Mouse (Mus musculus): Measurements from ENCODE around the gene Brms1. TPM values are rescaled to one million over a fixed set of nuclear protein-coding genes. Genes with fewer than 3 reads are reported as not detected.
A peak's percentile ranks its signal among the peaks of the same experiment; 100 is the strongest.

The Brms1 gene
- total and polyA plus RNA-seq, 3 experiments, result 22.8 to 50.9 (median 36.3) TPM

GRCm38 (mm10) chr19:5083961-5084833, 43.0 kb downstream of the Brms1 start:
- in situ Hi-C loops (cut with MboI; ENCODE audit: low pct_ligation_motif_present, low pct_unique_long_range_greater_than_20kb, low sequenced_read_pairs) (no loop called here), dilution Hi-C loops (cut with MboI; ENCODE audit: extremely low pct_ligation_motif_present, extremely low pct_unique_long_range_greater_than_20kb, low sequenced_read_pairs) (no loop called here)
- no peak overlapping the region for H3K27ac ChIP-seq (ENCODE audit: insufficient read depth, low read depth)
- no peak for DNase-seq (ENCODE audit: extremely low read depth)
- H3K27me3 ChIP-seq (replicated peaks), result peaks cover 64% of the 10 kb centered on the region
- H3K9me3 ChIP-seq (replicated peaks; ENCODE audit: low read length), result peaks cover 5% of the 10 kb centered on the region
- H3K36me3 ChIP-seq (replicated peaks in 1 of 2; ENCODE audit: control insufficient read depth in 1 of 2, insufficient read depth in 1 of 2, low read length in 1 of 2), result no peaks in the 10 kb centered on the region
- no peak overlapping the region for H3K4me2 ChIP-seq (ENCODE audit: insufficient read depth, low read depth, poor library complexity, severe bottlenecking)
- no peaks in the 10 kb centered on the region for H3K79me2 ChIP-seq (replicated peaks; ENCODE audit: control insufficient read depth, extremely low read depth, insufficient read depth, poor library complexity, severe bottlenecking)
- no peak overlapping the region for H3K4me3 ChIP-seq (replicated peaks in 1 of 3; ENCODE audit: low read depth in 2 of 3, low read length in 2 of 3, poor library complexity in 1 of 3)
- no peak overlapping the region for H3K9ac ChIP-seq (ENCODE audit: insufficient read depth, low read depth)
- peaks cover 10 to 14% of the 10 kb centered on the region in 2 experiments for H3K4me1 ChIP-seq (ENCODE audit: control insufficient read depth in 1 of 2, insufficient read depth in 2 of 2)
- TF ChIP-seq TCF12 (IDR thresholded peaks at IDR 0.05; ENCODE audit: low read depth, low read length) (no peak), MAFK (IDR thresholded peaks at IDR 0.05; ENCODE audit: insufficient replicate concordance, low read length) (no peak), MXI1 (IDR thresholded peaks at IDR 0.05; ENCODE audit: low read depth, low read length) (no peak), ETS1 (conservative IDR thresholded peaks at IDR 0.05; ENCODE audit: low read depth, low read length) (no peak), RCOR1 (conservative IDR thresholded peaks at IDR 0.05; ENCODE audit: low read depth, low read length) (no peak), BHLHE40 (IDR thresholded peaks at IDR 0.05; ENCODE audit: low read depth, low read length) (no peak), HCFC1 (IDR thresholded peaks at IDR 0.05; ENCODE audit: low read depth, low read length) (no peak), NELFE (IDR thresholded peaks at IDR 0.05; ENCODE audit: low read depth, low read length) (no peak), JUND (conservative IDR thresholded peaks at IDR 0.05; ENCODE audit: low read depth, low read length) (no peak), TBP (conservative IDR thresholded peaks at IDR 0.05; ENCODE audit: low read depth, low read length) (no peak), E2F4 (IDR thresholded peaks at IDR 0.05; ENCODE audit: insufficient replicate concordance, low read depth, low read length) (no peak), SMC3 (IDR thresholded peaks at IDR 0.05; ENCODE audit: low read depth, low read length) (no peak), USF1 (IDR thresholded peaks at IDR 0.05; ENCODE audit: low read depth, low read length) (no peak), KAT2A (IDR thresholded peaks at IDR 0.05; ENCODE audit: insufficient replicate concordance, low read length) (no peak), CTCF (conservative IDR thresholded peaks at IDR 0.05 in 1 of 2, IDR thresholded peaks at IDR 0.05 in 1 of 2; ENCODE audit: low read depth in 2 of 2, low read length in 2 of 2) (no peak), ZC3H11A (IDR thresholded peaks at IDR 0.05; ENCODE audit: low read depth, low read length) (no peak), RAD21 (IDR thresholded peaks at IDR 0.05; ENCODE audit: low read depth, low read length) (no peak)

- in situ Hi-C loops (cut with MboI; ENCODE audit: low pct_ligation_motif_present, low pct_unique_long_range_greater_than_20kb, low sequenced_read_pairs), result loop anchor here (5.0 kb wide), 1 partner anchor 42 kb away; the partner anchor contains the start of gene Brms1
- peaks cover 5% of the 10 kb centered on the region for H3K9me3 ChIP-seq (replicated peaks; ENCODE audit: low read length)
- DNase-seq (ENCODE audit: extremely low read depth), result no peak
- H3K4me2 ChIP-seq (ENCODE audit: insufficient read depth, low read depth, poor library complexity, severe bottlenecking), result no peak overlapping the region
- dilution Hi-C loops (cut with MboI; ENCODE audit: extremely low pct_ligation_motif_present, extremely low pct_unique_long_range_greater_than_20kb, low sequenced_read_pairs), result no loop called here
- peaks cover 15 to 18% of the 10 kb centered on the region in 2 experiments for H3K4me1 ChIP-seq (ENCODE audit: control insufficient read depth in 1 of 2, insufficient read depth in 2 of 2)
- TF ChIP-seq ZMIZ1 (IDR thresholded peaks at IDR 0.05; ENCODE audit: low read depth, low read length) (no peak), PAX5 (IDR thresholded peaks at IDR 0.05; ENCODE audit: low read length) (no peak), CTCF (conservative IDR thresholded peaks at IDR 0.05 in 1 of 2, IDR thresholded peaks at IDR 0.05 in 1 of 2; ENCODE audit: low read depth in 2 of 2, low read length in 2 of 2) (no peak), USF1 (IDR thresholded peaks at IDR 0.05; ENCODE audit: low read depth, low read length) (no peak), RCOR1 (conservative IDR thresholded peaks at IDR 0.05; ENCODE audit: low read depth, low read length) (no peak), IRF4 (IDR thresholded peaks at IDR 0.05; ENCODE audit: low read depth, low read length) (no peak), SIN3A (IDR thresholded peaks at IDR 0.05; ENCODE audit: low read length) (no peak), GABPA (IDR thresholded peaks at IDR 0.05; ENCODE audit: insufficient replicate concordance, low read depth, low read length) (no peak), ZKSCAN1 (IDR thresholded peaks at IDR 0.05; ENCODE audit: borderline replicate concordance, low read depth, low read length) (no peak), JUND (conservative IDR thresholded peaks at IDR 0.05; ENCODE audit: low read depth, low read length) (no peak), POLR2A (IDR thresholded peaks at IDR 0.05; ENCODE audit: low read depth, low read length) (no peak), HCFC1 (IDR thresholded peaks at IDR 0.05; ENCODE audit: low read depth, low read length) (no peak), CHD2 (IDR thresholded peaks at IDR 0.05; ENCODE audit: low read length) (no peak)
- no peaks in the 10 kb centered on the region for H3K79me2 ChIP-seq (replicated peaks; ENCODE audit: control insufficient read depth, extremely low read depth, insufficient read depth, poor library complexity, severe bottlenecking)
- peak overlapping the region in 1 of 3 experiments; percentile 40 for H3K4me3 ChIP-seq (replicated peaks in 1 of 3; ENCODE audit: low read depth in 2 of 3, low read length in 2 of 3, poor library complexity in 1 of 3)
- peaks cover 60% of the 10 kb centered on the region for H3K27me3 ChIP-seq (replicated peaks)
- H3K27ac ChIP-seq (ENCODE audit: insufficient read depth, low read depth), result no peak overlapping the region
- H3K9ac ChIP-seq (ENCODE audit: insufficient read depth, low read depth), result no peak overlapping the region
- peaks cover 0 to 5% of the 10 kb centered on the region in 2 experiments for H3K36me3 ChIP-seq (replicated peaks in 1 of 2; ENCODE audit: control insufficient read depth in 1 of 2, insufficient read depth in 1 of 2, low read length in 1 of 2)
Observed at GRCm38 (mm10) chr19:5084834-5085144, 43.6 kb downstream of the Brms1 start.

All from CH12.LX (cell line).